Mouse (Mus musculus) limb, embryonic 14.5 days (tissue): ENCODE data around the gene Cldn20. TPM values are rescaled to one million over a fixed set of nuclear protein-coding genes. Genes with fewer than 3 reads are reported as not detected.

Experiments used
- ATAC-seq: fragments of 200-750 bp; cut with Nextera tagmentation; 2 replicates; pipeline ENCODE4 v1.8.0; 2017; ENCODE audit warnings: low read depth, moderate number of reproducible peaks, moderate TSS enrichment; ENCODE audit not compliant: low FRiP score
- DNase-seq: peaks from one replicate; pipeline ENCODE4 v3.0.0-alpha.2; 2015; ENCODE audit warnings: low spot score
- H3K27ac ChIP-seq: fragments of 300-500 bp; sonication (generic); replicated peaks from 2 replicates; pipeline ENCODE4 v1.5.1; 2014; ENCODE audit warnings: low read depth, mild to moderate bottlenecking, low read length, moderate library complexity, mixed read lengths
- H3K27me3 ChIP-seq: fragments of 300-500 bp; sonication (generic); 2 replicates; pipeline ENCODE4 v1.6.1; 2014; ENCODE audit warnings: low read length, mixed read lengths; ENCODE audit not compliant: control insufficient read depth, insufficient read depth
- H3K36me3 ChIP-seq: fragments of 300-500 bp; sonication (generic); 2 replicates; pipeline ENCODE4 v1.6.1; 2014; ENCODE audit warnings: mild to moderate bottlenecking, low read length, moderate library complexity, mixed read lengths; ENCODE audit not compliant: control insufficient read depth, insufficient read depth
- H3K4me1 ChIP-seq: fragments of 300-500 bp; sonication (generic); 2 replicates; pipeline ENCODE4 v1.6.1; 2014; ENCODE audit warnings: antibody characterized with exemption, low read length, mixed read lengths; ENCODE audit not compliant: control insufficient read depth, insufficient read depth
- H3K4me2 ChIP-seq: fragments of 300-500 bp; sonication (generic); replicated peaks from 2 replicates; pipeline ENCODE4 v1.6.1; 2014; ENCODE audit warnings: low read depth, mild to moderate bottlenecking, low read length, moderate library complexity; ENCODE audit not compliant: severe bottlenecking
- H3K4me3 ChIP-seq: fragments of 300-500 bp; sonication (generic); replicated peaks from 2 replicates; pipeline ENCODE4 v1.5.1; 2014; ENCODE audit warnings: low read length
- H3K9ac ChIP-seq: fragments of 300-500 bp; sonication (generic); 2 replicates; pipeline ENCODE4 v1.6.1; 2014; ENCODE audit warnings: mild to moderate bottlenecking, low read depth, low read length, moderate library complexity; ENCODE audit not compliant: severe bottlenecking
- H3K9me3 ChIP-seq: fragments of 300-500 bp; sonication (generic); 2 replicates; pipeline ENCODE4 v1.6.1; 2016; ENCODE audit warnings: low read length; ENCODE audit not compliant: control insufficient read depth
- POLR2A ChIP-seq: fragments of 200-500 bp; IDR thresholded peaks from 2 replicates; pipeline ENCODE4 v1.8.0; 2012; ENCODE audit warnings: inconsistent platforms, mild to moderate bottlenecking, moderate library complexity, borderline replicate concordance; ENCODE audit not compliant: insufficient read depth, insufficient read length; ENCODE audit errors: extremely low read depth
- WGBS: fragments of 180-500 bp; shearing (Covaris S2); extraction: QIAGEN DNeasy Blood & Tissue Kit; methylation state at CpG from one replicate; pipeline ENCODE4 v1.1.7; 2014; 5-methylcytosine and 5-hydroxymethylcytosine counted together
- polyA plus RNA-seq, 2 experiments: library from polyadenylated mRNA; depleted of rRNA in 1 of 2; stranded (reverse) in 1 of 2; unstranded in 1 of 2; fragments of >200 nt; fragmentation: Nextera tagmentation in 1 of 2; extraction: Ambion mirVana in 1 of 2; gene quantifications; 2 replicates each; pipeline versions ENCODE4 v1.2.1 to v1.2.3; 2012 to 2014

Gene Cldn20
- polyA plus RNA-seq, 2 experiments = 1.0 TPM; not detected in 1

DNA sequence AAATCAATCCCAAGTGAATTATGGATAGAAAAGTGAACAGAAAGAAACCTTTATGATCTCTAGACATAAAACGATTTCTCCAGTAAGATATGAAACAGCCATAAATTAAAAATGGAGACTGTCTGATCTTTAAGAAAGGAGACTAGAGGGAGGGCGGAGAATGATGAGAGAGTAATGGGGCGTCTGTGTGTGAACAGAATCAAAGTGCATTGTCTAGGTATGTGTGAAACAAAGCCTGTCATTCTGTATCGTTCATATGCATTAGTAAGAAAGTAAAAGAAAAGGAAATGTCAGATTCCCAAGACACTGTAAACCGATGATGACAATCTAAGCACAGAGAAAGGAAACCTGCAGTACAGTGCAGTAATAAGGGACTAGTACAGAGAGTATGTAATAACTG, 8.7 kb downstream of the Cldn20 start:
- DNase-seq (no peak), ATAC-seq (no peak)
- no peak overlapping the region for H3K27ac ChIP-seq
- H3K27me3 ChIP-seq = no peaks in the 10 kb centered on the region
- H3K4me3 ChIP-seq = no peak overlapping the region
- H3K36me3 ChIP-seq = peaks cover 12% of the 10 kb centered on the region; the same call in 1 of the 2 replicates
- H3K9me3 ChIP-seq = no peaks in the 10 kb centered on the region
- no peak for TF ChIP-seq POLR2A
- 85% methylated on average over 5 of the region's 5 CpGs for whole genome bisulfite sequencing
- H3K4me1 ChIP-seq = no peaks in the 10 kb centered on the region
- H3K4me2 ChIP-seq = no peak overlapping the region
- no peak overlapping the region for H3K9ac ChIP-seq

- no peak for DNase-seq
- TF ChIP-seq POLR2A = no peak
- H3K9ac ChIP-seq = no peak overlapping the region
- peaks cover 10% of the 10 kb centered on the region; the same call in 1 of the 2 replicates for H3K36me3 ChIP-seq
- H3K27ac ChIP-seq = no peak overlapping the region
- no peak overlapping the region for H3K4me2 ChIP-seq
- H3K9me3 ChIP-seq = no peaks in the 10 kb centered on the region
- H3K27me3 ChIP-seq = no peaks in the 10 kb centered on the region
- ATAC-seq = no peak
- no peaks in the 10 kb centered on the region for H3K4me1 ChIP-seq
- H3K4me3 ChIP-seq = no peak overlapping the region
- WGBS = 68% methylated on average over 7 of the region's 7 CpGs
Measured at GRCm38 (mm10) chr17:3547725-3548124, 15.4 kb downstream of the Cldn20 start.

GRCm38 (mm10) chr17:3556251-3556650, 23.9 kb downstream of the Cldn20 start:
- Histone ChIP-seq H3K4me3 (no peak overlapping the region), H3K27me3 (no peaks in the 10 kb centered on the region), H3K27ac (no peak overlapping the region), H3K9ac (no peak overlapping the region), H3K36me3 (no peaks in the 10 kb centered on the region), H3K4me1 (peaks cover 10% of the 10 kb centered on the region), H3K4me2 (no peak overlapping the region), H3K9me3 (no peaks in the 10 kb centered on the region)
- WGBS = 32% methylated on average over 1 of the region's 1 CpGs
- no peak for TF ChIP-seq POLR2A
- DNase-seq (no peak), ATAC-seq (no peak)

GRCm38 (mm10) chr17:3557331-3558311, 25.3 kb downstream of the Cldn20 start, which contains the start of gene Tfb1m:
TSS of gene Tfb1m (minus strand) at chr17:3557781.
- Histone ChIP-seq H3K27ac (peak within 1 kb of the TSS; percentile 87), H3K4me3 (peak within 1 kb of the TSS; percentile 47), H3K36me3 (no peaks in the 10 kb centered on the region), H3K4me2 (peak within 1 kb of the TSS; percentile 65), H3K9ac (peak within 1 kb of the TSS; percentile 59), H3K4me1 (peaks cover 10% of the 10 kb centered on the region), H3K9me3 (no peaks in the 10 kb centered on the region), H3K27me3 (no peaks in the 10 kb centered on the region)
- ATAC-seq = peak; percentile 99
- DNase-seq = peak; percentile 100
- under 1% methylated on average over 59 of the region's 60 CpGs for WGBS
- TF ChIP-seq POLR2A = peak; percentile 46; the same call in 1 of the 2 replicates

DNA sequence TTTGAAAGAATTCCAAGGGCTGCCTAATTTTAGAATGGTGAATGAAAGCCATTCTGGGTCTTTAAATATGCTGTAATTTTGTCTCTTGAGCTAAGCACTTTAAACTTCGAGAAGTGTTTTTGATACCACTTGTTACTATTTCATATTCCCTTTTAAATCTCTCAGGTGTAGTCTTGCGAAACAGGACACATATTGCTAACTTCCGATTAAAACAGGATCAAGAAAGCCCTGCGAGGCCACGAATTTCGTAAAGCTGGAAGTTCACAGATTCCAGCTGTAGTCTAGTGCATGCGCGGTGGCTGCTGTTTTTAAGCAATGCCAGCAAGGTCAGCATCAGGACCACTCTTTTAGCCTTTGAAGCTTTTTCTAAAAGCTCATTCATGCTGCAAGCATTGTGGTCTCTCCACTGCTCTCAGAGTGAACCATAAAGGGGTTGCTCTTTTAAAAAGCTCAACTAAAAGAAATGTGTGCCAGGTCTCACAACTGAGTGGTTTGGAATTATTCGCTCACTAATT, 26.1 kb downstream of the Cldn20 start:
- no peaks in the 10 kb centered on the region for H3K27me3 ChIP-seq
- TF ChIP-seq POLR2A = no peak
- 64% methylated on average over 9 of the region's 9 CpGs for WGBS
- H3K27ac ChIP-seq = peak overlapping the region; percentile 87
- peaks cover 10% of the 10 kb centered on the region for H3K4me1 ChIP-seq
- H3K9ac ChIP-seq = peak overlapping the region; percentile 38; the same call in 1 of the 2 replicates
- H3K36me3 ChIP-seq = no peaks in the 10 kb centered on the region
- H3K4me2 ChIP-seq = peak overlapping the region; percentile 53
- ATAC-seq (no peak), DNase-seq (peak; percentile 35)
- peak overlapping the region; percentile 47 for H3K4me3 ChIP-seq
- H3K9me3 ChIP-seq = no peaks in the 10 kb centered on the region
